Mouse (Mus musculus) heart, postnatal 14 days (tissue): ENCODE data around the gene Tex19.2. TPM values are rescaled to one million over a fixed set of nuclear protein-coding genes. Genes with fewer than 3 reads are reported as not detected.
"Not testable (repeated sequence)": the region's sequence is repeated elsewhere in the genome, so short reads cannot be mapped to it uniquely, and the experiment has no call there.

Source experiments
- DNase-seq, 2 experiments: peaks; one replicate each; pipeline ENCODE4 v3.0.0; 2021 to 2022
- intact Hi-C: fragments of 180-260 bp; cut with DNase I; formaldehyde crosslinking; loops from one replicate; pipeline ENCODE4 v1.15.1; 2025
- total RNA-seq, 2 experiments: library from RNA; stranded (reverse); gene quantifications; 2 replicates each; pipeline ENCODE4 v1.2.3; 2021

Gene Tex19.2
- total RNA-seq, 2 experiments from 2014 or later: not detected

DNA sequence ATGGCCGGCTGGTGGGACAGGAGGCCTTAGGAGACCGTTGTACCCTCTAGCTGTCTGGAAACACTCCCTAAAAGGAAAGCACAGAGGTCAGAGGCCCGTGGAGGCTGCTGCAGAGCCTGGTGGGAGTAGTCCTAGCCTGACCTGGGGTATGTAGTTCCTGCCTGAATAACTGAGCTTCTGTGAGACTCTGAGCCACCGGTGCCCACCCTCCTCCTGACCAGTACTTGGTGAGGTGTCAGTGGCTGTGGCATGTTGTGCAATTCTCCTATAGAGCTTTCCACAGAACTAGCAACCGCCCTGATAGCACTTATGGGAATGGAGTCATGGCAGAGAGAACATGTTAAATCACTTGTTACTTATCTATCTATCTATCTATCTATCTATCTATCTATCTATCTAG, 42.8 kb downstream of the Tex19.2 start:
- intact Hi-C loops: no loop called here
- DNase-seq: no peak

DNA sequence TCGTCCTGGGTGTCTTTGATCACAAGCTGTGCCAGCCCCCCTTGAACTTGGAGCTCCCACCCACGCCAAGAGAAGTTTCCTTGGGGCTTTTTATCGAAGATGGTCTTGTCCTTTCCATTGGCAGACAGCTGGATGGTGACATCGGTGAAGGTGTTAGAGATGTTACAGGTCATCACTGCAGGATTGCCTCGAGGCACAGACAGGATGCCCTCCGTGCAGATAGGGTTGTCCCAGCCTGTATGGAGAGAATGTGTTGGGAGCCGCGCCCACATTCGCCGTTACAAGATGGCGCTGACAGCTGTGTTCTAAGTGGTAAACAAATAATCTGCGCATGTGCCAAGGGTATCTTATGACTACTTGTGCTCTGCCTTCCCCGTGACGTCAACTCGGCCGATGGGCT, 48.8 kb downstream of the Tex19.2 start:
- intact Hi-C loops: loop anchor here (5.0 kb wide), 1 partner anchor 118 kb away; no protein-coding TSS in a partner anchor
- not testable (repeated sequence) for DNase-seq

DNA sequence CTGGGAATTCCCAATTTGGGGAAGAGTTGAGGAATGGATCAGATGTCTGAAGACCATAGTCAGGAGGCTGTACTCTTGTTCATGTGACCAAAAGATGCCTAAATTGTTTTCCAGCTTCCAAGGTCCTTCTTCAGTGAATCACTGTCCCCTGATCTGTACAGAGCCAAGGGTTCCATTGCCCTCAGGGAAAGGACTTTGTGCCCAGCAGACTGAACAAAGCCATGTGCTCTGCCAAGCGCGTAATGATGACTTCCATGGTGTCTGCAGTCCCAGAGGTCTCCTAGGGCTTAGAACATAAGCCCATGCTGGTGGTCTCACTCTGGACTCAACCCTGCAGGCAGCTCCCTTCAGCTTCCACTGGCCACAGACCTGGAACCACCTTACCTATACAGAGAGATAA, 50.6 kb downstream of the Tex19.2 start:
- intact Hi-C loops: loop anchor here (5.0 kb wide), 1 partner anchor 119 kb away; no protein-coding TSS in a partner anchor

More for the DNA sequence above, 50.6 kb downstream of the Tex19.2 start:
- DNase-seq: no peak

Other genes starting within 250 kb of the Tex19.2 start
- 1 to 10 TPM; 1.2 to 1.6 TPM for gene Ccdc57, start 185.8 kb downstream of the Tex19.2 start, total RNA-seq
- gene Slc16a3, start 170.2 kb downstream of the Tex19.2 start, total RNA-seq: 1 to 10 TPM; 1.9 to 2.2 TPM
- 10 to 100 TPM; 70.8 to 73.8 TPM for gene Csnk1d, start 127.3 kb downstream of the Tex19.2 start, total RNA-seq
- gene Cd7, start 79.3 kb downstream of the Tex19.2 start, total RNA-seq: under 1 TPM in 1 of 2 experiments, not detected in 1; 0.29 TPM
- not detected for gene Sectm1b, start 55.1 kb downstream of the Tex19.2 start, total RNA-seq
- gene Sectm1a, start 37.5 kb downstream of the Tex19.2 start, total RNA-seq: not detected
- not detected for gene Tex19.1, start 27.5 kb upstream of the Tex19.2 start, total RNA-seq
- under 1 TPM; 0.24 to 0.43 TPM for gene Uts2r, start 41.6 kb upstream of the Tex19.2 start, total RNA-seq
- 1 to 10 TPM; 9.4 to 9.5 TPM for gene Hexdc, start 85.8 kb upstream of the Tex19.2 start, total RNA-seq
- gene Ogfod3, start 86.0 kb upstream of the Tex19.2 start, total RNA-seq: 10 to 100 TPM; 14.4 to 18.4 TPM
- 10 to 100 TPM; 10.1 to 12.1 TPM for gene Cybc1, start 110.6 kb upstream of the Tex19.2 start, total RNA-seq
- 100 to 1,000 TPM; 102 to 103 TPM for gene Narf, start 118.6 kb upstream of the Tex19.2 start, total RNA-seq
- 10 to 100 TPM; 19.9 to 23.7 TPM for gene Foxk2, start 141.3 kb upstream of the Tex19.2 start, total RNA-seq
- gene Wdr45b, start 235.8 kb upstream of the Tex19.2 start, total RNA-seq: 10 to 100 TPM; 42.0 to 43.6 TPM